Mouse (Mus musculus) lung, postnatal 25 days (tissue): ENCODE results near the gene Dgcr8.

ENCODE experiments used
- DNase-seq: peaks from one replicate; pipeline ENCODE4 v3.0.0; 2022; ENCODE audit warnings: low spot score

Dgcr8 gene

DNA sequence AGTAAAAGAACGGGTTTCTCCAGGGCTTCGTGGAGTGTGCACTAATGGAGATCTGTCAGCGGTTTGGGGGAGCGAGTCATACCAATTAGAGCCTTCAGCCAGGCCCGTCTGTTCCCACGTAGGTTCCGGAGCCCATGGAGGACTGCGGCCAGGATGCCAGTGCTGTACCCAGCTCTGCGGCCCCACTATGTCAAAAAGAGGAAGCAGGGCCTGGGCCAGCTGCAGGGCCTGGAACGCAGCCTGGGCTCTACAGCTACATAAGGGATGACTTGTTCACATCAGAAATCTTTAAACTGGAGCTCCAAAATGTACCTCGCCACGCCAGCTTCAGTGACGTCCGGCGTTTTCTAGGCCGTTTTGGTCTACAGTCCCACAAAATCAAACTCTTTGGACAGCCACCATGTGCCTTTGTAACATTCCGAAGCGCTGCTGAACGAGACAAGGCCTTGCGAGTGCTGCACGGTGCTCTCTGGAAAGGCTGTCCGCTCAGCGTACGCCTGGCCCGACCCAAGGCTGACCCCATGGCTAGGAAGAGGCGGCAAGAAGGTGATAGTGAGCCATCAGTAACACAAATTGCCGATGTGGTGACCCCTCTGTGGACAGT lies 39.6 kb downstream of the Dgcr8 start:
- DNase-seq, result peak; percentile 20

DNA sequence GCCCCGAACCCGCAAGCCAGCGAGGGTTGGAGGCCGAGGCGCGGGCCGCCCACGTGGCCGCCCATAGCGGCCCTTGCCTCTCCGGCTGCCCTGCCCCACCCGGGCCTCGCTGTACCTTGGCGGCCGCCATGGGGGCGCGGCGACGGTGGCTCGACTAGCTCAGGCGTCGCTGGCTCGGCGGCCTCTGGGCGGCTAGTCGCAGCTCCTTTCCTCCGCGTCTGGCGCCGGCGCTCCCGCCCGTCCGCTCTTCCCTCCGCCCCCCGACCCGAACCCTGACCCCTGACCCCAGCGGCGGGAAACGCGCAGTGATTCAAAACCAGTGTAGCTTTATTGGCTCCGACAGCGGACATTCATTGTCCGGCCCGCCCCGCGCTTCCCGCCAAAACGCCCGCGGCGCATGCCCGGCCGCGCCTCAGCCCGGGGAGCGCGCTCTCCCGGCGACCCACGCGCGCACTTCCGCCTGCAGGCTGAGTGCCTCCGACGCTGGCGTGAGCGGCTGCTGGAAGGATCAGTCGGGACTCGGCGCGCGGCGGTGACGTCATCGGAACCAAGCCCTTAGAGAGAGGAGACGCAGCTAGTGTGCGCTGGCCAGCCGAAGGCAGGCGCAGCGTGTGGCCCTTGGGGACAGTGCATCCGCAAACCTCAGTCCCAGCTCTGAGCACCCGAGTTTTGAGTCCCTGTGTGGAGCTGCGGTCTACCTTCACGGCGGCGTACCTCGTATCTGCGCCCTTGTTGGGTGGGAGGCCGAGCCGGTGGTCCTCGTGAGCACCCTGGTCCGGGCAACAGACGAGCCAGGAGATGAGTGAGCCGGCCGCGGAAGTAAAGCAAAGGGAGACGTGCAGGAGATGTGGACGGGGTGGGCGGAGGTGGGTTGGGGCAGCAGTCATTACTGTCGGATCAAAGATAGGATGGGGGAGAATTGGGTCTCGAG lies 40.3 kb downstream of the Dgcr8 start, which contains the start of the genes Trmt2a and Ranbp1:
Gene Trmt2a (plus strand): TSS at position 247 of the 931 bp plus-strand sequence.
Gene Ranbp1 (minus strand): TSS at position 300 of the 931 bp plus-strand sequence.
- peak; percentile 99 for DNase-seq

DNA sequence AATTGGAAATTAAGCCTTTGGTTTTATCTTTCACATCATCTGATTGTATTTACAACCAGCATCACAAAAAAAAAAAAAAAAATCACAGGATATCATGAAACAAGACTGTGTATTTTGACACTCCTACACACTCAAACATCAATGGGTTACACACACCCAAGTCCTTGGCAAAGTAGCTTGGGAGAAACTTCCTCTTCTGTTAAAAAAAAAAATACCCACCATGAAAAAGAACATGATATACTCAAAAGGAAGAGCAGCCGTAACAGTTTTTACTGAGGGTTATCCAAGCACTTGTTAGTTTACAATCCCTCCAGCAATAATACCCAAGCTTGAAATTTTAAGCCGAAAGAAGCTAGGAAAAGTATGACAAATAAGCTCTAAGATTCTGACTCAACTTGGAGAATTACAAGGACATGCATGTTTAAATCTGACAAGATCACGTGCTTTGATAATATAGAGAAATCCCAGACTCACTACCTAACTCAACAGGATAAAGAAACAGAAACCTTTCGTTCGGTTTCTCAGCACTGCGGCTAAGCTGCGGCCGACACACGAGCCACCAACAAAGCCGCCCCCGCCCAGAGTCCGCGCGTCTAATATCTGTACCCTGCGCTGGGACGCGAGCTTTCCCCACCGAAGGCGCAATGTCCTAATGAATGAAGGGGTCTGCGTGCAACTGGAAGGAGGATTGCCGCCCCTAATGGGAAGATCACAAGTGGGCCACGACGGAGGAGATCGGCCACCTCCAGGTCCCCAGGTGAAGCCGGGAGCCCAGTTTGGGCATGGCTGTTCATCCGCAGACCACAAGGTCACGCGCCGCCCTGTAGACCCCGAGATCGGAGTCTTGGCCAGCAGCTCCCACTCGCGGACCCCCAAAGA lies 41.3 kb downstream of the Dgcr8 start:
- no peak for DNase-seq

DNA sequence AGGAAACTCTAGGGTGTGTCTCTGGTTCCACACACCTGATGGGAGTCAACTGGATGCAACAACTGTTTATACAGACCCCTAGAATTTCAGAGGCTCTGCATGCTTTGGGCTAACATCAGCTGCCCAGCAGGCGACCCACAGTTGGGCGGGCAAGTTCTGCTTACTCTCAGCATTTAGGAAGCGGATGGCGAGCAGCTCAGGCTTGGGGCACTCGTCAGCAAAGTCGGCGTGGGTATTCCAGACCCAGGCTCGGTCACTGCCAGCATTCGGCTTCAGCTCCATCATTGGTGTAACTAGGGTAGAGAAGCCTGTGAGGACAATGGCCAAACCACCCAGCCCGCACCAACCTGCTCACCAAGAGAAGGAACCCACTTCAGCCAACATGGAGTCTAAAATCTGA lies 47.5 kb downstream of the Dgcr8 start:
- DNase-seq, result no peak

DNA sequence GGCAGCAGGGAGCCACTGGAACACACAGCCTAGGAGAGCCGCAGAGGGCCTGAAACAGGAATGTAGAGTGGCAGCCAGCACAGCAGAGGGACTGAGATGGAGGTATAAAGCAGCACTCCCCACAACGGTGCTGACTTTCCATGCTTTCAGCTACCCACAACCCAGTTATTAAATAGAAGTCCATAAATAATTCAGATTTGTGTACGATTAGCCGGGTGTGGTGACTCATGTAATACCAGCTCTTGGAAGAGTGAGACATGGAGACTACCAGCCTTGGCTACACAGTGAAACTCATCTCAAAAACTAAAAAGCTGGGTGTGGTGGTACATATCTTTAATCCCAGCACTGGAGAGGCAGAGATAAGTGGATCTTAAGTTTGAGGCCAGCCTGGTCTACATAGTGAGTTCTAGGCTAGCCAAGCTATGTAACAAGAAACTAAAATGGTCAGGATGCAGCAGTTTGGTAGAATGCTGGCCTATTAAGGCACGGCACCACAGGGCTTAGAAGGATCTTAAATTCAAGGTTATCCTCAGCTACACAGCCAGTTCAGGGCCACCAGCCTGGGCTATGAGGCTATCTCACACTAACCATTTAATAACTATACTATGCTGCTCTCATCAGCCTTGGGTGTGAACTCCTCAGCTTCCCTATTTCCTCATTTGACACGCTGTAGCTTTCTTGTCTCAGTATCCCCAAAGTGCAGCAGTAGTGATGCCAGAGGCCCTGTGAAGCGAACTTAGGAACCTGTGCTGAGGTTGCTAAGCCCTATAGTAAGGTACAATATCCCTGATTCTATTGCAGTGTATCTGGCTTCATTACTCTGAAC lies 52.2 kb downstream of the Dgcr8 start:
- DNase-seq, result no peak

DNA sequence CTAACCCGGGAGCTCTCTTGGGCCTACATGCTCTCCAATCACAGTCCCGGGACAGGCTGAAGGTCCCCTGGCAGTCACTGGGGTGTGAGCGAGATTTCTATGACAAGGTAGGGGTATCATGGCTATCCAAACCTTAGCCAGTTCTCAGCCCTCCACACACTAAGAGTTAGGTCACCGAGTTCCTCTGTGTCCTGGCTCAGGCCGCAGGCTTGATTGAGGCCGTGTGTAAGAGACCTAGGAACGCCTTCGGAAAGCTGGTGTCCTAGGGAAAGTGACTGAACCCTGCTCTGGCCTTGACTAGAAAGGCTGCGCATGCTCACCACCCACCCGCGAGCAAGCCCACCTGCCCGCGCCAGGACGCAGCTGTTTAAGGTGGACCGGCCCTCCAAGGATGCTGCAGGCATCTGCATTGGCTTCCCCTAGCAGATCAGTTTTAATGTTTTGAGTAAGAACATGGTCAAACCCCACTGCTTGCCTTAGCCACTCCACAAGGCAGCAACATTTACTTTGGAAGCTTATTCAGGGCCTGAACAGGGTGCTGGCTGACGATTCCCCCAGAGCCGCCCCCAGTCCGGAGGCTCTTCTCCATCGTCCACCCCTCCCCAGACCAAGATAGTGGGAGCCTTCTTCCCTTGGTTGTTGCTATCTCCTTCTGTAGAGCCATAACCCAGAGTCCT lies 53.5 kb downstream of the Dgcr8 start:
- peak; percentile 44 for DNase-seq

DNA sequence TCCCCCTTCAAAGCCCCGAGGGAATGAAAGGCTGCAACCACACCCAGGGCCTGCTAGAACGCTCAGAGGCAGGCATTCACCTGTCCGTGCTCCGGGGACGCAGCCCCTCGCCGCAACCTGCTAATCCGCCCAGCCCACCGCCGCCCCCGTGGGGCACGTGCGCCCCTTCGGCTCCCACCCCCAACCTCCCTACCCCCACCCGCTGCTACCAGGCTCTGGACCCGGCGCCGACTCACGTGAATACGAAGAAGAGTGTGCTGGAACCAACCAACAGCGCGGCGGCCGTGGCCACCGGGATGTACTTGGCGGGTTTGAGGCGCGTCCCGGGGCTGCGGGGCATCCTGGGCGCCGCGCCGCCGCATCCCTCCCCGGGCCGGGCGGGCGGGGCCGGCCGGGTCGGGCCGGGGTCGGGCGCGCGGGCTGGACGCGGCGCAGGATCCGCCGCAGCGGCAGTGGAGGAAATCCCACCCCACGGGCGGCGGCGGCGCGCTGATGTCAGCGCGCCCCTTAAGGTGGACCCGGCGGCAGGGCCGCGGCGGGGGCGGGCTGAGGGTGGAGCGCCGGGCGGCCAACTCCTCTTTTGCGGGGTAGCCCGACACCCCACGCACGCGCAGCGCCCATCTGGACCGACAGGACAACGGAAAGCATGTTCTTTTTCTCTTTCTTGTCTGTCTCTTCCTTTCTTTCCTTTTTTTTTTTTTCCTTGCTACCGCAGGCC lies 54.2 kb downstream of the Dgcr8 start, which contains the start of gene Zdhhc8:
Gene Zdhhc8 (minus strand): TSS at position 466 of the 718 bp plus-strand sequence.
- peak; percentile 80 for DNase-seq

DNA sequence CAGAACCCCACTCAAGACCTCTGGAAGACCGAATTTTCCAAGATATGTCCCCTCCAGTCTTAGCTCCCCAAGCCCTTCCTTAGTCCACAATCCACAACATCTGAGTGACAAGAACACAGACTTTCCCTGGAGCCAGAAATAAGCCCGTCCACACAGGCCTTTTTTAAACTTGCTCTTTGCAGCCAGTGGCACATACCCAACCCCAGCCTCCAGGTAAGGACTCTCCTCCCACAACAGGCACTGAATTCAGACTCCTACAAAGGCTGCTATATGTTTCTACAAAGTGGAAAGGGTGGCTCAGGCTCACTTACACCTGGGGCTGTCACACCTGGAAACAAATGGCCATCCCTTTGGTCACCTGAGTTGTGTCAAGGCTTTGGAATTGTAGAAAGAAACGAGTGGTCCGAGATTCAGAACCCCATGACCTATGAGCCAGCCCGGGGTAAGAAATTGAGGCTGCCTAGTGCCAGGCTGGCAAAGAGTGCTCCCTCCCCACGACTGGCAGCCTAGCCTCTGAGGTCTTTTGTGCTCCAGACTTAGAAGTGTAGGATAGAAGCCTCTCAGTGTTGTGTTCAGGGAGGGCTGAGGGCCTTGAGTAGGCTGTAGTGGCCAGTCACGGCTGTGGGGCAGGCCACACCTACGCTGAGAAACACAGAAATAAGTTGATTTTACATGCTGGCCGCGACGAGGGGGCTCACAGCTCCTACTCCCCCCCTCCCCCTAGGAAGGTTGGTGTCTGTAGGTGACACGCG lies 55.0 kb downstream of the Dgcr8 start:
- DNase-seq, result no peak

DNA sequence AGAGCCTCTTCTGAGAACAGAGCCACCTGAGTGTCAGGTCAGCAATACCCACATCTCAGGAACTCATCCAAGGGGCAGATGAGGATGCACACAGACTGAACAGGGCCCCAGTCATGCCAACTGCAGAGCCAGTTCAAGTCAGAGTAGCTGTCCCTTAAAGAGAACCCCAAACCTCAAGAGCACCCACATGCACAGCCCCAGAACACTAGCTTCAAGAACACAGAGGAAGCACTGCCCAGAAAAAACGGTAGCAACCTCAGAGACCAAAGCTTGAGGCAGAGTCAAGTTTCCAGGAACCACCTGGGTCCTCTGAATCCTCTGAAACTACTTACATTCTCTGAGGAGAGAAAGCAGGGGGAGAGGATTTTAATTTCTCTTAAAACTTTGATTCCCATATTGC lies 55.6 kb downstream of the Dgcr8 start:
- no peak for DNase-seq

DNA sequence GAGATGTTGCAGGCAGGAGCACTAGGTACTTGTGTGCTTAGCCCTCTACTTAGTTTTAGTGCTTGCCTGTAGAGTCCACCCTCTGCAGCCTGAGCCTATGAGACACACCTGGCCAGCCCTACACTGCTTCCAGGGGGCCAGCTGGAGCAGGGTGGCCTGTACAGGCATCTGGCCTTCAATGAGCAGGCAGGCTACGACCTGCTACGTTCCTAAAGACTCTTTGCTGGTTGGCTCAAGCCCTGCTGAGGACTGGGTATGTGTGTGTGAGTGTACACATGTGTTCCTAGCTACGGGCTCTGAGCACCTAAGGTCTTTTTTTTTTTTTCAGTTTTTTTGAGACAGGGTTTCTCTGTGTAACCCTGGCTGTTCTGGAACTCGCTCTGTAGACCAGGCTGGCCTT lies 57.6 kb downstream of the Dgcr8 start:
- DNase-seq, result no peak

DNA sequence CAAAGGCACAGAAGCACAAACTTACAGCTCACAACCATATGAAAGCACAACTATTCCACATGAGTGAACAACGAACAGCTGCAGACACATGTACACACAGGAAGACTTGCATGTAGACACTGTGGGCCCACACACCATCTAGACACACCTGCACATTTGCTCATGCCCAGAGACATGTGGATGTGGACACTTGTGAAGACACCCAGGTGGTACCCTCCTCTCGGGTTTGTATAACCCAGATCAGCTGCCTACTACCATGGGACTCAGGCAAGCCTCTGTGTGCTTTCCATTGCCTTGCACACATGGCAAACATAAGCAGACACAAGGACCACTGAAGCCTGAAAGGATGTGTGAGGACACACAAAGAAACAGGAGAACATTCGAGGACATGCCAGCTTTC lies 58.0 kb downstream of the Dgcr8 start:
- DNase-seq, result no peak

DNA sequence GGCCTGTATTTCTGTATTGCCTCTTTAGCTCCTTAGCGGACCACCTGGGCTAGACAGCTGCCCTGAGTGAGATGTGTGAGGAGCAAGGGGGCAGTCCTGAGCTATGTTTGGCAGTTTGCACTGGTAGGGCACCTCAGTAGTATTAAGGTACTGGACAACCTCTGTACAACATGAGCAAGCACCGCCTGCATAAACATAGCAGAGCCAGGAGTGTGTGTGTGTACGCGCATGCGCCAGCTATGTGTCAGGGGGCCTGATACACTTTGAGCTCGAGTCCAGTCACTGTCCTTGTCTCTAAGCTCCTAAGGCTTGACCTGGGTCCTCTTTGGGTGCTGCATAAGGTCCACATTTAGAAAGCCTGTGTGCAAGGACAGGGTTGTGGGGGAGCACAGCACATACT lies 58.4 kb downstream of the Dgcr8 start:
- no peak for DNase-seq

DNA sequence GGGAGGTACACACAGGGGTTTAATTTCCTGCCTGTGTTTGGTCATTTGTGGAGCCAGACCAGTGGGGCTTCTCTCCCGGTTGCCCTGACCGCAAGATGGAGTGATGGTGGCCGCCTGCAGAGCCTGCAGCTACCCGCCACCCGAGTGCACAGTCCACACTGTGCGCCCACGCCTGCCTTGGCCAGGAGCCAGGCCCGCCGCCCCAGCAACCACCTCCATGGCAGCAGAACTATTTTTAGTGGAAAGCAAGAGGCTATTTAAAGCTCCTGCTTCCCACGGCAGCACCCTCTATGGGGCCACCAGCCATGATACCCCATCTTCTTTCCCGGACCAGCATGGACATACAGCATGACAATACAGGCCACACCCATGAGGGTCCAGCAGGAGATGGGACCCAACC lies 59.4 kb downstream of the Dgcr8 start:
- DNase-seq, result no peak

DNA sequence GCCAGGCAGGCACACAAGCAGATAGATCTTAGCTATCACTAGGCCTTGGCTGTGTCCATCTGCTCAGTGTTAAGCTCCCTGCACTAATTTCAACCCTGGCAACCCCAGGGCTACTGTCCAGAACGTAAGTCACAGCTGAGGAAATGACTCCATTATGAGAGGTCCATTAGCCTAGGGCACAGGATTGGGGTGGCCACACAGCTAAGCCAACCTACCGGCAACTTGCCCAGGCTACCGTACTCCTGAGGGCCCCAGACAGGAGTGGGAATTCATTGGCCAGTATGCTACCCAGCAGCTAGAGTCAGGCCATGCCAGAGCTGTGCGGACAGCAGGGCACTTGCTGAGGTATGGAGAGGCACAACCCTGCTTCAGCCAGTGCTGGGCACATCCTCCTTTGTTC lies 60.2 kb downstream of the Dgcr8 start:
- DNase-seq, result no peak

DNA sequence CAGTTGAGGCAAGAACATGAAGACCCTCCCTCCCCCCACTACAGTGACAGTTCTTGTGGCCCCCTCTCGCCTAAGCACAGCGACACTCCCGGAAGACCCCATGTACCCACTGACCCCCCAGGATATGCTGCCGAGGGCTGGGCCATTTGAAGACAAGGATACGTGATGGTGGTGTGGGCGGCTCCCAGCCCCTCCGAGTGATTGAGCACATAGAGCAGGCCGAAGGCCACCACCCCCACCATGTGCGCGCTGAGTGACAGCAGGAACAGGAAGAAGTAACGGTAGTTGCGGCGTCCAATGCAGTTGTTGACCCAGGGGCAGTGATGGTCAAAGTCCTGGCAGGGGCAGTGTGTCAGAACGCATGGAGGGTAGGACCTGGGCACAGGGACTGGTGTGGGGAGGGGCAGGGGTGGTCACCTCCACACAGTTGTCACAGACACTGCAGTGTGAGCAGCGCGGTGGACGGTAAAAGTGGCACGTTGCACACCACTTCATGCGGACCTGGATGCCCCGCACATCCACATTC lies 61.1 kb downstream of the Dgcr8 start:
- DNase-seq, result no peak

DNA sequence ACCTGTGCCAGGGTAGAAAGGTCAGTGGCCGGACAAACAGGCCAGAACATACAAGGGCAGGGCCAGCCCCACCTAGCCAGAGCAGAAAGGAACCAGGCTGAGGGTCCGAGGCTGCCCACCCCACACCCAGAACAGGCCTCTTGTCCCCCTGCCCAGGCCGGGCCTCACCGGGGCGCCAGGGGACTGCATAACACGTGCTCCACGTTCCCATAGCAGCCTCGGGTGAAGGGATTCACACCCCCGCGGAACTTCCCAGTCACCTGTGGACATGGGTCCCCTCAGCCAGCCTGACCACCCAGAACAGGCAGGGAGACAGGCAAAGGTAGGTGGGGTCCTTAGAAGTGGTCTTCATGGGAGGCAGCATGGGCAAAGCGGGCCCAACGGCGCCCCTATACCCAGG lies 61.9 kb downstream of the Dgcr8 start:
- no peak for DNase-seq

DNA sequence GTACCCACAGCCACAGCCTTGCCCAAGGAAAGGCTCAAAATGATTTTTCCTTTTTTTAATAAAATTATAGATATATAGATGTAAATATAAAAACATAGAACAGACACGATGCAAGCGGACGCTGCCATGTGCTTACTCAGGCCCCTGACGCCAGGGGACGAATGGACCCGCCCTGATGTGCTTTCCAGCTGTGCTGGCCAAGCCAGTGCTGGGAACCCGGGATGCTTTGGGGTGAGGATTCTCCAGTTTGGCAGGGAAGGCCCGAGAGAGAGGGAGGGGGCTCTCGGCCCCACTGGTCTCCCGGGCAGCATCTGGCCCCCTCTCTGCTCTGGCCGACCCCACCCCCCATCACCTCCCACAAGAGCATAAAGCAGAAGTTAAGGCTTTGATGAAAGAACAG lies 66.9 kb downstream of the Dgcr8 start:
- DNase-seq, result no peak

DNA sequence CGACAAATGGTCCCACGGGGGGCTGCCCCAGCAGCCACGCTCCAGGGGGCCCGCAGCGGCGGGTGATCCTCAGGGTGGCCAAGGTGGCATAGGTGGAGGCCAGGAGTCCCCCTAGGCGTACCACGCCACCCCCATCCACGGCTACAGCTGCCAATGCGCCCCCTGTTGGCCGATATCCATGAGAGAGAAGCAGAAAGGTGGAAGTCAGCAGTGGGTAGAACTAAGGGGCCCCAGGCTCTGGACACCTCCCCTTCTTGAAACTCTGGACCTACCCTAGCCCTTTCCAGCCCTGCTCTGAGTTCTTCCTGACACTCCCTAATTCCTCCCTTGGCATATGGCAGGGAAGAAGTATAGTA lies 67.5 kb downstream of the Dgcr8 start:
- no peak for DNase-seq

DNA sequence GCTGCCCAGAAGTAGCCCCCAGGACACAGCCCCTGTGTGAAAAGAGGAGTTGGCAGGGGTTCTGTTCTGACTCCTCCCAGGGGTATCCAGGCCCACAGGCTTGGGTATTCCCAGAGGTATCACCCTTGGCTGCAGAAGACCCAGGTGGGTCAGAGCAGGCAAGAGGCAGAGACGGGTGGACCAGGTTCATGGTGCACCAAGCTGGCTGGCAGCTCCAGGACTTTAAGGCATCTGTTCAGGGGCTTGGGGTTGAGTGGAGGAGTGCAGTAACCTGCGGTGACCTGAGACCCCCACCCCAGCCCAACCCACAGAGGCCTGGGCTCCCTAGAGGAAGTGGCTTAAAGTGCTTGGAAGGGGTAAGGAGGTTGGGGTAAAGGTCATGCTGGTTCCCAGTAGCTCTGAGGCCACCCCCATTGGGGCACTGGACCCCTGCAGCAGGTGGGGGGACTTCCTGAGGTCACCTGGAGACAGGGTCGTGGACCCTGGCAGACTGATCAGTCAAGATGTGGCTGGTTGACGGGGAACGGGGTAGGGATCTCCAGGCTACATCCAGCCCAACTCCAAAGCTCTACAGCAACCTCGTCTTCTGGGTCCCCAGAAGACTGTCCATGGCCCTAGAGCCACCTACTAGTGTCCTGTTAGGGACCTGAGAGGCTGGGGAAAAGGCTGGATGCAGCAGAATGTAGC lies 68.0 kb downstream of the Dgcr8 start:
- DNase-seq, result no peak
